Mouse (Mus musculus): ENCODE results near the gene Gm10436.
"Not testable (repeated sequence)": the region's sequence is repeated elsewhere in the genome, so short reads cannot be mapped to it uniquely, and the experiment has no call there.

Gm10436 gene

DNA sequence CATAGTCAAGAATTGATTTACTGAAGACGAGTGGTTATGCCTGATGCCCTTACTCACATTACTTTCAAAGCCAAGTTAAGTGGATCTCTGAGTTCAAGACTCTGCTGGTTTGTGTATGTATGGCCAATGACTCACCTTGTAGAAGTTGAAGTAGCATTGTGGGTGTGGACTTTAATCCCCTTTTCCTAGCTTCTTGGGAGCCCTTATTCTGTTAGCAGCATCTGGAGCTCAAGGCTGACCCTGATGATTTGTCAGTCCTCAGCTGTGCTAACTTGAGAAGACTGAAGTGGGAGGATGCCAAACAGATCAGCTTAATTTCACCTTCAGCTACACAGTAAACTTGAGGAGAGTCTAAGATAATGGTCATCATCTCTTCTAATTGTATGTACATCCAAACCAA, at the start of gene Gm10436:
TSS of gene Gm10436 (minus strand) at position 101 of the 400 bp plus-strand sequence.
- DNase-seq: not testable (repeated sequence)

DNA sequence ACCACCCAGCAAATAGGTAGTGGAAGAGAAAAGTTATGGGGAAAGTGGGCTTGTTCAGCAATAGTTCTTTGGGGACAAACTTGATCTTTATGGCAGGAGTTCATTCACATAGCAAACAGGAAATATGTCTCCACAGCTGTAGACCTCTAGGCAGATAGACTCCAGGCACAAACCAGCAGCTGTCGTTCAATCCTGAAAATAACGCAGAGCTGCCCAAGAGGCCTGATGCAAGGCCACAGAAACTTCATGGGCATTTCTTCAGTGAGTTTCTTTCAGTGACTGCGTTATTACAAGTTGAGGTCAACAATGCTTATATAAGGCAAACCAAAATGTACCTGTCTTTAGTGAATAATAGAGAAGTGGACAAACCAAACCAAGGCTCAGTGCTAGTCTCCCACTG, 37.5 kb upstream of the Gm10436 start:
- DNase-seq: no peak

DNA sequence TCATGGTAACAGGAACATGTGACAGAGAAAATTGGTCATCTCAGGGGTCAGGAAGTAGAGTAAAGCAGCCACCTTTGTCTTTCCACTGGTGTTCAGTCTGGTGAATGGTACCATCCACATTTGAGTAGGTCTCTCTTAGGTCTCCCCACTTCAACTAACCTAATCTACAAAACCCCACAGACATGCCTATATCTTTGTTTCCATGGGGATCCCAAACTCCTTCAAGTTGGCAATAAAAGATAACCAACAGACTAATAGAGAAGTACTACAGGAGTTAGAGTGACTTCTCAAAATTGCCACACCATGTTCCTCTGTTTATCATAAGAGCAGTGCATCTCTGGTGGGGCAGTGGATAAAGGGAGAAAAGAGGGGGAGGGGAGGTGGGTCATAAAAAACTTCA, 36.2 kb upstream of the Gm10436 start:
- not testable (repeated sequence) for DNase-seq

DNA sequence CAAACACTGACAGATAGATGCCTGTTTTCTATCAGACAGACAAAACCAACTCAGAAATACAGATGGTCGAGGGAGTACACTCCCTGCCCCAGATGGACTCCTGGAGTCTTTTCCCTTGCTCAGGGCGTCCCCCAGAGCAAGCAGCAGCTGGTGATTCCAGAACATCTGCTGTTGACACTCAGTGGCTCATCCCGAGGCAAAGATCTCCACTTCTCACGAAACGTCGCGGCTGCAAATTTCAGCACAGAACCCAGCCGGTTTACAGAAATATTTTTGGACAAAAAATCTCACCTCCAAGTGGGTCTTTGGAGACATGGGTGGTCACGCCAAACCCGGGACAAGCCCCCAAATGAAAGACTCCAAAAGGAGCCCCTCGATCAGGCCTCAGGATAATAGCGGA, 32.7 kb upstream of the Gm10436 start:
- DNase-seq: no peak

DNA sequence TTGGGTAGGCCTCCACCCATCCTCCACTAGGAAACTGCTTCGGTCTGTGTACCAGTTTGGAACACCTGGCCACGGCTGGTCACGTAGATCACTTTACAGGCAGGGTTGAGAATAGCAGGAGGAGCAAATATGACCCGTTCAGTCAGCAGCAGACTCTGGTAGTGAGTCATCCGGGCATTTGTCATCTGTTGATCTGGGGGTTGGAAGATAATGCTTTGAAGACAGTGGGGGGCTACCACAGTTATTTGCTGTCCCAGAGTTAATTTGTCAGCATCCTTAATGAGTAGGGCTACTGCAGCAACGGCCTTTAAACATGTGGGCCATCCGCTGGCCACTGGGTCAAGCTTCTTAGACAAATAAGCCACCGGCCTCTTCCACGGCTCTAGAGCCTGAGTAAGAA, 29.6 kb upstream of the Gm10436 start:
- DNase-seq: not testable (repeated sequence)

DNA sequence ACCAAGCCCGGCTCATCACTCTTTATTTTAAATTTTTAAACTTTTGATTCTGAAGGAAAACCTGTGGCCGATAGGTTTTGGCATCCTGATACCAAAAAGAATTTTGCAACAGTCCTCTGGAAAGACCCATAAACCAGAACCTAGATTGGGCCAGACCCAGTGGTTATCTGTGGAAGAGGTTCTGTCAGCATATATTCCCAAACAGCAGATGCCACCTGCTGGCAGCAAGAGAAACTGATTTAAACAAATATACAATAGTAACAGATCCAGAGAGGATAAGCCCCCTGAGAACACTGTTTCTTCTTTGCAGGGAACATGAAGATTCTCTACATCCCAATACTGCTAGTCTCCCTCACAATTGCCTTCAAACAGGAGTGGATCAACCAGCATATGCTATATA, 20.9 kb upstream of the Gm10436 start:
- DNase-seq: no peak
